Mouse (Mus musculus): Measurements from ENCODE around the gene Gin1.
A peak's percentile ranks its signal among the peaks of the same experiment; 100 is the strongest.

GRCm38 (mm10) chr1:97802207-97802902, 32.4 kb downstream of the Gin1 start:
- TF ChIP-seq CTCF (IDR thresholded peaks at IDR 0.05; ENCODE audit: low read depth) (peak; percentile 70), EP300 (IDR thresholded peaks at IDR 0.05; ENCODE audit: low read depth) (no peak)

All from heart, postnatal 0 days (tissue).